Mouse (Mus musculus): ENCODE measurements around the gene Mfsd5.

Gene Mfsd5

GRCm38 (mm10) chr15:102279783-102280520 lies 698 bp downstream of the Mfsd5 start:
- DNase-seq (ENCODE audit: low read depth in 2 of 2, low spot score in 2 of 2) = no peak

GRCm38 (mm10) chr15:102280623-102281022 lies 1.4 kb downstream of the Mfsd5 start:
- no peak for DNase-seq (ENCODE audit: low read depth in 2 of 2, low spot score in 2 of 2)

GRCm38 (mm10) chr15:102282463-102283292 lies 3.4 kb downstream of the Mfsd5 start:
- DNase-seq (ENCODE audit: low read depth in 2 of 2, low spot score in 2 of 2) = no peak

- DNase-seq (ENCODE audit: low read depth in 2 of 2, low spot score in 2 of 2) = no peak
Observed at GRCm38 (mm10) chr15:102283648-102284047, 4.4 kb downstream of the Mfsd5 start.

GRCm38 (mm10) chr15:102287395-102287794 lies 8.1 kb downstream of the Mfsd5 start:
- DNase-seq (ENCODE audit: low read depth in 2 of 2, low spot score in 2 of 2) = peak in 1 of 2 experiments; percentile 56

- DNase-seq (ENCODE audit: low read depth in 2 of 2, low spot score in 2 of 2) = peak; percentile 89 to 94
Observed at GRCm38 (mm10) chr15:102295633-102296367, 16.5 kb downstream of the Mfsd5 start, which contains the start of gene Espl1. Gene Espl1 (plus strand): TSS chr15:102296266.

- no peak for DNase-seq (ENCODE audit: low read depth in 2 of 2, low spot score in 2 of 2)
Observed at GRCm38 (mm10) chr15:102296368-102297006, 17.2 kb downstream of the Mfsd5 start.

GRCm38 (mm10) chr15:102302542-102302941 lies 23.3 kb downstream of the Mfsd5 start:
- DNase-seq (ENCODE audit: low read depth in 2 of 2, low spot score in 2 of 2) = no peak

- DNase-seq (ENCODE audit: low read depth in 2 of 2, low spot score in 2 of 2) = no peak
Observed at GRCm38 (mm10) chr15:102308717-102309116, 29.5 kb downstream of the Mfsd5 start.

- DNase-seq (ENCODE audit: low read depth in 2 of 2, low spot score in 2 of 2) = no peak
Observed at GRCm38 (mm10) chr15:102310074-102310845, 31.0 kb downstream of the Mfsd5 start.

- no peak for DNase-seq (ENCODE audit: low read depth in 2 of 2, low spot score in 2 of 2)
Observed at GRCm38 (mm10) chr15:102311489-102311888, 32.2 kb downstream of the Mfsd5 start.

GRCm38 (mm10) chr15:102315292-102315691 lies 36.0 kb downstream of the Mfsd5 start:
- no peak for DNase-seq (ENCODE audit: low read depth in 2 of 2, low spot score in 2 of 2)

- peak; percentile 59 to 73 for DNase-seq (ENCODE audit: low read depth in 2 of 2, low spot score in 2 of 2)
Observed at GRCm38 (mm10) chr15:102316263-102316662, 37.0 kb downstream of the Mfsd5 start.

GRCm38 (mm10) chr15:102324654-102325473 lies 45.6 kb downstream of the Mfsd5 start:
- DNase-seq (ENCODE audit: low read depth in 2 of 2, low spot score in 2 of 2) = no peak

- peak; percentile 77 for DNase-seq (ENCODE audit: low read depth in 2 of 2, low spot score in 2 of 2)
Observed at GRCm38 (mm10) chr15:102326022-102326576, 46.8 kb downstream of the Mfsd5 start, which contains the start of gene Pfdn5. Gene Pfdn5 (plus strand): TSS chr15:102326116.

GRCm38 (mm10) chr15:102326892-102327291 lies 47.6 kb downstream of the Mfsd5 start:
- no peak for DNase-seq (ENCODE audit: low read depth in 2 of 2, low spot score in 2 of 2)

Measured in CD8-positive naive resting alpha-beta T cell, adult 2 months (primary cell).